Mouse (Mus musculus) ES-Bruce4 (cell line): ENCODE results near the gene Plxna4.

Source experiments
- CTCF ChIP-seq: IDR thresholded peaks from one replicate; pipeline ENCODE4 v1.8.1; 2011; ENCODE audit warnings: low read depth, low read length
- POLR2A ChIP-seq: IDR thresholded peaks from one replicate; pipeline ENCODE4 v1.8.1; 2011; ENCODE audit warnings: low read length; ENCODE audit not compliant: insufficient read depth

DNA sequence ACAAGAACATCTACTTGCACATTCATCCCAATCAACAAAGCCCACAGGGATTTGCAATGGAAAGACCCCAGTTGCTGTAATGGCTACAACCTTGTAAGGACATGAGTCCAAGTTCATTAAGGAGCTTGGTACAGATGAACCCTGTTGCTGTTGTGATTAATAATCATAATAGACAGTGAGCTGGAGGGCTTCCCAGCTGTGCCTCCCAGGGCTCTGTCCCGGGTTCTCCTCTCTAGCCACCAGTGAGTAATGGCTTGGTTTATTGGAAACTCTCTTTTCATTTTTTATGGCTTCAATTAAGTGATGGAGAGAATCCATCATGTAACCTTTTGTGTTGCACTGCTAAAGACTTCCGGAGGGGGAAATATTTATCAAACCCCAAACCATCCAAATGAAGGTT, 164.9 kb downstream of the Plxna4 start:
- no peak for TF ChIP-seq POLR2A
- no peak for TF ChIP-seq CTCF
